ENCODE assay signal across 23 mouse cellular contexts in the genomic region with DNA sequence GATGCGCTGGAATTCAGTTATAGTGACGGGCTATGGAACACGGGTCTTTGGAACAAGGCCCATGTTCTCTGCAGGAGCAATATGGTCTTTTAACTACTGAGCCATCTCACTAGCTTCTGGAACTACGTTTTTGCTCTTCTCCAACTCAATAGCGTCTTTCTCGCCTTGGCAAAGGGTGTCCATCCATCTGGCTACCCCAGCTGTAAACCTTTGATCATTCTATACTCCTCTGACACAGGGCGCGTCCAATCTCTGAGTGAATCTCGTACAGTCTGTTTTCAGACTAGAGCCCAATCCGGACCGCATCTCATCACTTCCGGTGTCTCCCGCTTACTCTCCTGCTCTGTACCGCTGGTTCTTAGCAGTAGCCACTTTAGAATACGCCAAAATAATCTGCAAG.
A peak's percentile ranks its signal among the peaks of the same experiment; 100 is the strongest.
DNase-seq lines count a peak whose midpoint lies in the region; ATAC-seq and TF ChIP-seq lines count a peak whose summit lies in the region.
"Had no signal": no experiment of that assay in that cellular context is flagged by ENCODE, and none has a peak within 500 bp of the region (broad histone marks: within the 10 kb centered on the region; RNA-seq: fewer than 3 reads in every experiment).

No protein-coding gene starts in this region.

- H3K27ac ChIP-seq in cerebellum, adult 2 months (ENCODE audit: insufficient read depth, low read length): no peak overlapping the region
- H3K27ac ChIP-seq in lung, embryonic 14.5 days (ENCODE audit: low read depth): no peak overlapping the region
- no peak overlapping the region for H3K27ac ChIP-seq in lung, postnatal 0 days (ENCODE audit: low read length)
- H3K27ac ChIP-seq: embryonic facial prominence, embryonic 15.5 days; forebrain, embryonic 15.5 days; hindbrain, embryonic 10.5 days; limb, embryonic 10.5 days; liver, embryonic 15.5 days; stomach, postnatal 0 days had no signal

- TF ChIP-seq POLR2A in cerebellum, adult 2 months (IDR thresholded peaks at IDR 0.05; ENCODE audit: borderline replicate concordance, insufficient read depth, low read length): no peak
- TF ChIP-seq POLR2A in brain, embryonic 14.5 days (IDR thresholded peaks at IDR 0.05; ENCODE audit: borderline replicate concordance, extremely low read depth, insufficient read depth, insufficient read length, poor library complexity, severe bottlenecking): no peak

- WGBS in cerebellum, adult 2 months: 19% methylated on average over 15 of the region's 15 CpGs
- WGBS in lung, embryonic 14.5 days: 79% methylated on average over 15 of the region's 15 CpGs
- WGBS in lung, postnatal 0 days: 79% methylated on average over 15 of the region's 15 CpGs

- H3K9ac ChIP-seq in lung, embryonic 14.5 days: no peak overlapping the region
- H3K9ac ChIP-seq in lung, postnatal 0 days (replicated peaks; ENCODE audit: low read depth): no peak overlapping the region
- H3K9ac ChIP-seq: embryonic facial prominence, embryonic 15.5 days; forebrain, embryonic 15.5 days; liver, embryonic 15.5 days had no signal

- no peaks in the 10 kb centered on the region for H3K36me3 ChIP-seq in lung, embryonic 14.5 days (ENCODE audit: insufficient read depth)
- no peaks in the 10 kb centered on the region for H3K36me3 ChIP-seq in lung, postnatal 0 days (ENCODE audit: insufficient read depth, low read length)
- H3K36me3 ChIP-seq: embryonic facial prominence, embryonic 15.5 days; forebrain, embryonic 15.5 days; hindbrain, embryonic 10.5 days; limb, embryonic 10.5 days; liver, embryonic 15.5 days had no signal

- ATAC-seq in lung, embryonic 14.5 days (ENCODE audit: insufficient read depth): no peak
- no peak for ATAC-seq in lung, postnatal 0 days
- ATAC-seq: forebrain, embryonic 15.5 days; hindbrain, embryonic 16.5 days; intestine, embryonic 16.5 days had no signal

- H3K4me3 ChIP-seq in cerebellum, adult 2 months (replicated peaks; ENCODE audit: insufficient read depth, low read depth, low read length): peak overlapping the region; percentile 58
- no peak overlapping the region for H3K4me3 ChIP-seq in lung, embryonic 14.5 days (ENCODE audit: low read depth, low read length)
- H3K4me3 ChIP-seq in lung, postnatal 0 days (ENCODE audit: low read depth, low read length): no peak overlapping the region
- H3K4me3 ChIP-seq: embryonic facial prominence, embryonic 15.5 days; forebrain, embryonic 15.5 days; hindbrain, embryonic 10.5 days; limb, embryonic 10.5 days; liver, embryonic 15.5 days had no signal

- H3K9me3 ChIP-seq in lung, embryonic 14.5 days (ENCODE audit: low read depth, low read length): no peaks in the 10 kb centered on the region
- no peaks in the 10 kb centered on the region for H3K9me3 ChIP-seq in lung, postnatal 0 days (ENCODE audit: low read length)
- H3K9me3 ChIP-seq: embryonic facial prominence, embryonic 15.5 days; forebrain, embryonic 15.5 days; hindbrain, embryonic 10.5 days; limb, embryonic 10.5 days; liver, embryonic 15.5 days had no signal

- no peaks in the 10 kb centered on the region for H3K27me3 ChIP-seq in cerebellum, adult 2 months (ENCODE audit: control insufficient read depth, insufficient read depth, low read length)
- no peaks in the 10 kb centered on the region for H3K27me3 ChIP-seq in lung, embryonic 14.5 days (ENCODE audit: insufficient read depth, low read length)
- no peaks in the 10 kb centered on the region for H3K27me3 ChIP-seq in lung, postnatal 0 days (replicated peaks; ENCODE audit: insufficient read depth, low read length)
- H3K27me3 ChIP-seq: embryonic facial prominence, embryonic 15.5 days; forebrain, embryonic 15.5 days had no signal

- peak; percentile 5 to 9 for DNase-seq in cerebellum, adult 2 months
- no peak for DNase-seq in cerebellum, adult 8-10 months
- peak; percentile 4 to 29 for DNase-seq in layer of hippocampus, adult 18-20 months (ENCODE audit: low spot score in 2 of 2)
- DNase-seq in layer of hippocampus, postnatal 25 days (ENCODE audit: extremely low spot score in 1 of 2, low spot score in 1 of 2): no peak
- no peak for DNase-seq in lung, embryonic 14.5 days
- DNase-seq in lung, postnatal 0 days (ENCODE audit: low spot score): no peak
- peak; percentile 22 for DNase-seq in brain, embryonic 14.5 days (ENCODE audit: low read depth)
- no peak for DNase-seq in spleen, adult 18-20 months
- DNase-seq: adrenal gland, postnatal 25 days; gastrocnemius, postnatal 14 days; kidney, adult 9 months; kidney, postnatal 14 days; liver had no signal

- TF ChIP-seq CTCF in cerebellum, adult 2 months (IDR thresholded peaks at IDR 0.05; ENCODE audit: borderline replicate concordance, insufficient read depth, low read depth, low read length): no peak
- TF ChIP-seq CTCF in lung, embryonic 14.5 days (IDR thresholded peaks at IDR 0.05; ENCODE audit: low read depth): no peak
- TF ChIP-seq CTCF in lung, postnatal 0 days (IDR thresholded peaks at IDR 0.05): no peak
- no peak for TF ChIP-seq CTCF in brain, embryonic 14.5 days (IDR thresholded peaks at IDR 0.05; ENCODE audit: borderline replicate concordance, extremely low read depth, insufficient read depth, insufficient read length)

- H3K4me1 ChIP-seq in cerebellum, adult 2 months (ENCODE audit: control insufficient read depth, insufficient read depth, low read length): no peaks in the 10 kb centered on the region
- no peaks in the 10 kb centered on the region for H3K4me1 ChIP-seq in lung, embryonic 14.5 days (ENCODE audit: insufficient read depth)
- H3K4me1 ChIP-seq in lung, postnatal 0 days (ENCODE audit: insufficient read depth, low read depth, low read length): no peaks in the 10 kb centered on the region
- H3K4me1 ChIP-seq: embryonic facial prominence, embryonic 15.5 days; forebrain, embryonic 15.5 days; hindbrain, embryonic 10.5 days; liver, embryonic 15.5 days had no signal

- peak overlapping the region; percentile 16; the same call in 1 of the 2 replicates for H3K4me2 ChIP-seq in lung, embryonic 14.5 days
- H3K4me2 ChIP-seq in lung, postnatal 0 days (replicated peaks; ENCODE audit: low read depth, low read length): no peak overlapping the region
- H3K4me2 ChIP-seq: embryonic facial prominence, embryonic 15.5 days; forebrain, embryonic 15.5 days; heart, embryonic 11.5 days; liver, embryonic 15.5 days; midbrain, embryonic 11.5 days had no signal

- TF ChIP-seq EP300 in lung, postnatal 0 days (IDR thresholded peaks at IDR 0.05): no peak

Comparison
In these comparisons a context has a peak if more than half of its experiments do, and no peak if none do; other contexts are left out.
1. DNase-seq: peak in cerebellum, adult 2 months (2 of 2), layer of hippocampus, adult 18-20 months (2 of 2) and brain, embryonic 14.5 days (single experiment); none in cerebellum, adult 8-10 months (single experiment), layer of hippocampus, postnatal 25 days (0 of 2), lung, embryonic 14.5 days (single experiment), lung, postnatal 0 days (single experiment) and spleen, adult 18-20 months (0 of 2).